Mouse (Mus musculus) limb, embryonic 15.5 days (tissue): ENCODE data around the gene Phb2. TPM values are rescaled to one million over a fixed set of nuclear protein-coding genes. Genes with fewer than 3 reads are reported as not detected.

ENCODE experiments used
- ATAC-seq: fragments of 200-750 bp; cut with Nextera tagmentation; 2 replicates; pipeline ENCODE4 v1.8.0; 2017; ENCODE audit warnings: low read depth, moderate TSS enrichment; ENCODE audit not compliant: insufficient number of reproducible peaks, low FRiP score, low TSS enrichment
- H3K27ac ChIP-seq: fragments of 300-500 bp; sonication (generic); 2 replicates; pipeline ENCODE4 v1.5.1; 2015; ENCODE audit warnings: moderate library complexity, mild to moderate bottlenecking, inconsistent platforms
- H3K27me3 ChIP-seq: fragments of 300-500 bp; sonication (generic); 2 replicates; pipeline ENCODE4 v1.6.1; 2015; ENCODE audit warnings: inconsistent platforms
- H3K36me3 ChIP-seq: fragments of 300-500 bp; sonication (generic); 2 replicates; pipeline ENCODE4 v1.6.1; 2015; ENCODE audit warnings: inconsistent platforms
- H3K4me1 ChIP-seq: fragments of 300-500 bp; sonication (generic); 2 replicates; pipeline ENCODE4 v1.6.1; 2015; ENCODE audit warnings: inconsistent platforms
- H3K4me2 ChIP-seq: fragments of 300-500 bp; sonication (generic); 2 replicates; pipeline ENCODE4 v1.6.1; 2015; ENCODE audit warnings: mild to moderate bottlenecking, inconsistent platforms
- H3K4me3 ChIP-seq: fragments of 300-500 bp; sonication (generic); 2 replicates; pipeline ENCODE4 v1.5.1; 2015; ENCODE audit warnings: mild to moderate bottlenecking, inconsistent platforms
- H3K9ac ChIP-seq: fragments of 300-500 bp; sonication (generic); 2 replicates; pipeline ENCODE4 v1.6.1; 2015; ENCODE audit warnings: inconsistent platforms
- H3K9me3 ChIP-seq: fragments of 300-500 bp; sonication (generic); 2 replicates; pipeline ENCODE4 v1.6.1; 2016; ENCODE audit warnings: inconsistent platforms
- WGBS: fragments of 180-500 bp; shearing (Covaris S2); methylation state at CpG from one replicate; pipeline ENCODE4 v1.1.7; 2015; 5-methylcytosine and 5-hydroxymethylcytosine counted together
- polyA plus RNA-seq: library from polyadenylated mRNA; unstranded; fragments of >200 nt; fragmentation: Nextera tagmentation; extraction: Ambion mirVana; gene quantifications from 2 replicates; pipeline ENCODE4 v1.2.1, GENCODE M21; 2015

Gene Phb2
- polyA plus RNA-seq, 1 experiment from 2014 or later, result 285 TPM

GRCm38 (mm10) chr6:124729850-124730705 lies 17.9 kb downstream of the Phb2 start:
- Histone ChIP-seq H3K9ac (no peak overlapping the region), H3K27me3 (no peaks in the 10 kb centered on the region), H3K4me2 (no peak overlapping the region), H3K36me3 (no peaks in the 10 kb centered on the region), H3K9me3 (no peaks in the 10 kb centered on the region), H3K27ac (no peak overlapping the region), H3K4me3 (no peak overlapping the region), H3K4me1 (peaks cover 6% of the 10 kb centered on the region; the same call in 1 of the 2 replicates)
- no peak for ATAC-seq
- WGBS, result 78% methylated on average over 8 of the region's 8 CpGs

- ATAC-seq, result no peak
- H3K9me3 ChIP-seq, result no peaks in the 10 kb centered on the region
These were observed 18.9 kb downstream of the Phb2 start for GRCm38 (mm10) chr6:124731038-124731437.

GRCm38 (mm10) chr6:124732476-124733370 lies 20.6 kb downstream of the Phb2 start:
- peaks cover 6% of the 10 kb centered on the region; the same call in 1 of the 2 replicates for H3K4me1 ChIP-seq
- no peak overlapping the region for H3K4me2 ChIP-seq
- no peaks in the 10 kb centered on the region for H3K27me3 ChIP-seq
- H3K27ac ChIP-seq, result no peak overlapping the region
- H3K9ac ChIP-seq, result no peak overlapping the region
- 50% methylated on average over 19 of the region's 19 CpGs for WGBS
- H3K36me3 ChIP-seq, result no peaks in the 10 kb centered on the region
- ATAC-seq, result no peak
- no peaks in the 10 kb centered on the region for H3K9me3 ChIP-seq
- peak overlapping the region; percentile 9; the same call in 1 of the 2 replicates for H3K4me3 ChIP-seq

More at GRCm38 (mm10) chr6:124731038-124731437, 18.9 kb downstream of the Phb2 start:
- WGBS, result 85% methylated on average over 7 of the region's 7 CpGs
- no peaks in the 10 kb centered on the region for H3K27me3 ChIP-seq
- H3K4me2 ChIP-seq, result no peak overlapping the region
- H3K4me1 ChIP-seq, result peaks cover 6% of the 10 kb centered on the region; the same call in 1 of the 2 replicates
- no peak overlapping the region for H3K4me3 ChIP-seq
- no peak overlapping the region for H3K27ac ChIP-seq
- H3K36me3 ChIP-seq, result no peaks in the 10 kb centered on the region
- no peak overlapping the region for H3K9ac ChIP-seq

- Histone ChIP-seq H3K4me2 (no peak overlapping the region), H3K27ac (no peak overlapping the region), H3K36me3 (0 out of 2 replicates have a peak, but pooled peaks cover 3% of the 10 kb centered on the region), H3K27me3 (no peaks in the 10 kb centered on the region), H3K4me1 (peaks cover 17% of the 10 kb centered on the region), H3K4me3 (no peak overlapping the region), H3K9ac (no peak overlapping the region), H3K9me3 (no peaks in the 10 kb centered on the region)
- no peak for ATAC-seq
- WGBS, result 87% methylated on average over 3 of the region's 3 CpGs
These were observed 22.3 kb downstream of the Phb2 start for GRCm38 (mm10) chr6:124734417-124734816.

GRCm38 (mm10) chr6:124737040-124737439 lies 24.9 kb downstream of the Phb2 start:
- ATAC-seq, result no peak
- no peaks in the 10 kb centered on the region for H3K27me3 ChIP-seq
- H3K4me1 ChIP-seq, result peaks cover 32% of the 10 kb centered on the region
- H3K9ac ChIP-seq, result no peak overlapping the region
- 0 out of 2 replicates have a peak, but pooled peaks cover 3% of the 10 kb centered on the region for H3K36me3 ChIP-seq
- H3K27ac ChIP-seq, result no peak overlapping the region
- WGBS, result 91% methylated on average over 11 of the region's 11 CpGs
- no peak overlapping the region for H3K4me2 ChIP-seq
- H3K9me3 ChIP-seq, result no peaks in the 10 kb centered on the region
- H3K4me3 ChIP-seq, result no peak overlapping the region

GRCm38 (mm10) chr6:124738511-124739023 lies 26.4 kb downstream of the Phb2 start, which contains the start of gene Ptpn6:
Gene Ptpn6 (minus strand): TSS chr6:124738714.
- Histone ChIP-seq H3K4me2 (peak within 1 kb of the TSS; percentile 30), H3K27ac (peak within 1 kb of the TSS; percentile 34; the same call in 1 of the 2 replicates), H3K27me3 (no peaks in the 10 kb centered on the region), H3K9ac (no peak within 1 kb of the TSS), H3K36me3 (peaks cover 11% of the 10 kb centered on the region), H3K9me3 (no peaks in the 10 kb centered on the region), H3K4me1 (peaks cover 29% of the 10 kb centered on the region), H3K4me3 (no peak within 1 kb of the TSS; the same call in 1 of the 2 replicates)
- 26% methylated on average over 15 of the region's 15 CpGs for WGBS
- no peak for ATAC-seq

GRCm38 (mm10) chr6:124739231-124739796 lies 27.2 kb downstream of the Phb2 start:
- WGBS, result 79% methylated on average over 10 of the region's 10 CpGs
- no peak for ATAC-seq
- Histone ChIP-seq H3K4me1 (peaks cover 29% of the 10 kb centered on the region), H3K9me3 (no peaks in the 10 kb centered on the region), H3K4me3 (0 out of 2 replicates have a peak overlapping the region, but pooled peaks have one; percentile 64), H3K27me3 (no peaks in the 10 kb centered on the region), H3K4me2 (no peak overlapping the region), H3K27ac (peak overlapping the region; percentile 34; the same call in 1 of the 2 replicates), H3K36me3 (peaks cover 18% of the 10 kb centered on the region), H3K9ac (no peak overlapping the region)

- H3K9me3 ChIP-seq, result no peaks in the 10 kb centered on the region
- WGBS, result under 1% methylated on average over 29 of the region's 29 CpGs
- H3K9ac ChIP-seq, result peak overlapping the region; percentile 73
- 0 out of 2 replicates have a peak, but pooled peaks have one; percentile 8 for ATAC-seq
- peak overlapping the region; percentile 75 for H3K4me2 ChIP-seq
- H3K27ac ChIP-seq, result peak overlapping the region; percentile 97
- peak overlapping the region; percentile 64 for H3K4me3 ChIP-seq
- H3K27me3 ChIP-seq, result no peaks in the 10 kb centered on the region
- peaks cover 37% of the 10 kb centered on the region for H3K4me1 ChIP-seq
- H3K36me3 ChIP-seq, result peaks cover 28% of the 10 kb centered on the region
These were observed 28.2 kb downstream of the Phb2 start for GRCm38 (mm10) chr6:124740211-124740887.

GRCm38 (mm10) chr6:124740888-124741761 lies 29.0 kb downstream of the Phb2 start, which contains the start of gene Grcc10:
Gene Grcc10 (minus strand): TSS chr6:124741374.
- WGBS, result under 1% methylated on average over 41 of the region's 41 CpGs
- peak within 1 kb of the TSS; percentile 73 for H3K9ac ChIP-seq

GRCm38 (mm10) chr6:124741842-124742241 lies 29.7 kb downstream of the Phb2 start:
- no peak for ATAC-seq
- peak overlapping the region; percentile 75 for H3K4me2 ChIP-seq
- no peaks in the 10 kb centered on the region for H3K27me3 ChIP-seq
- peak overlapping the region; percentile 97 for H3K27ac ChIP-seq
- peak overlapping the region; percentile 21; the same call in 1 of the 2 replicates for H3K9ac ChIP-seq
- 65% methylated on average over 3 of the region's 3 CpGs for WGBS
- peaks cover 49% of the 10 kb centered on the region for H3K4me1 ChIP-seq
- H3K4me3 ChIP-seq, result peak overlapping the region; percentile 64
- H3K9me3 ChIP-seq, result no peaks in the 10 kb centered on the region
- H3K36me3 ChIP-seq, result peaks cover 32% of the 10 kb centered on the region

More at GRCm38 (mm10) chr6:124740888-124741761, 29.0 kb downstream of the Phb2 start, which contains the start of gene Grcc10:
- peak within 1 kb of the TSS; percentile 75 for H3K4me2 ChIP-seq
- H3K27me3 ChIP-seq, result no peaks in the 10 kb centered on the region
- H3K27ac ChIP-seq, result peak within 1 kb of the TSS; percentile 97
- peak; percentile 82 for ATAC-seq
- peak within 1 kb of the TSS; percentile 64 for H3K4me3 ChIP-seq
- peaks cover 28% of the 10 kb centered on the region for H3K36me3 ChIP-seq
- no peaks in the 10 kb centered on the region for H3K9me3 ChIP-seq
- H3K4me1 ChIP-seq, result peaks cover 42% of the 10 kb centered on the region
